Mouse (Mus musculus) embryonic facial prominence, embryonic 13.5 days (tissue): ENCODE measurements at regions not wholly inside any gene's neighbourhood (a gene's known extent, or its start where the extent isn't known, plus 50 kb on each side); places are given as distances from the start of the nearest gene placed in this dataset.

ENCODE experiments used
- ATAC-seq: fragments of 200-750 bp; cut with Nextera tagmentation; 2 replicates; pipeline ENCODE4 v1.8.0; 2017; ENCODE audit warnings: low read depth; ENCODE audit not compliant: insufficient number of reproducible peaks, insufficient read depth, low FRiP score, low TSS enrichment
- H3K27ac ChIP-seq: fragments of 300-500 bp; sonication (generic); 2 replicates; pipeline ENCODE4 v1.5.1; 2015; ENCODE audit warnings: moderate library complexity, mild to moderate bottlenecking, inconsistent platforms
- H3K27me3 ChIP-seq: fragments of 300-500 bp; sonication (generic); 2 replicates; pipeline ENCODE4 v1.6.1; 2015; ENCODE audit warnings: mild to moderate bottlenecking, inconsistent platforms
- H3K36me3 ChIP-seq: fragments of 300-500 bp; sonication (generic); 2 replicates; pipeline ENCODE4 v1.6.1; 2015; ENCODE audit warnings: mild to moderate bottlenecking, inconsistent platforms
- H3K4me1 ChIP-seq: fragments of 300-500 bp; sonication (generic); 2 replicates; pipeline ENCODE4 v1.6.1; 2015; ENCODE audit warnings: inconsistent platforms
- H3K4me2 ChIP-seq: fragments of 300-500 bp; sonication (generic); 2 replicates; pipeline ENCODE4 v1.6.1; 2015; ENCODE audit warnings: moderate library complexity, mild to moderate bottlenecking, inconsistent platforms
- H3K4me3 ChIP-seq: fragments of 300-500 bp; sonication (generic); 2 replicates; pipeline ENCODE4 v1.5.1; 2015; ENCODE audit warnings: mild to moderate bottlenecking, inconsistent platforms
- H3K9ac ChIP-seq: fragments of 300-500 bp; sonication (generic); 2 replicates; pipeline ENCODE4 v1.6.1; 2015; ENCODE audit warnings: mild to moderate bottlenecking, inconsistent platforms
- H3K9me3 ChIP-seq: fragments of 300-500 bp; sonication (generic); 2 replicates; pipeline ENCODE4 v1.6.1; 2016; ENCODE audit warnings: inconsistent platforms
- WGBS: fragments of 180-500 bp; shearing (Covaris S2); methylation state at CpG from one replicate; pipeline ENCODE4 v1.1.7; 2015; ENCODE audit warnings: mixed read lengths; 5-methylcytosine and 5-hydroxymethylcytosine counted together

DNA sequence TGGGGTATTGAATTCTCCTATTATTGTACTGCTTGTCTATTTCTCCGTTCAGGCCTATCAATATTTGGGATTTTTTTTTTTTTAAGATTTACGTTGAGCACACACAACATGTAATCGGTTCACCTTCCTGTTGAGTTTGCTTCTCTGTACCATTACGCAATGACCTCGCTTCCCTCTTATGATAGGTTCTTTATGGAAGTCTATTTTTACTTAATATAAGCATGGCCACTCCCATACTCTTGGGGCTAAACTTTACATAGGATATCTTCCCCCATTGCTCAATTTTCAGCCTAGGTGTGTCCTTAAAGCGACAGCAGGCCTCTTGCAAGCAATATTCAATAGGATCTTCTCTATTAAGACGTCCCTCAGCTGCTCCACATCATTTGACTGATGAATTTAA lies 544.7 kb upstream of the Tbx3 start:
- Histone ChIP-seq H3K27ac (no peak overlapping the region), H3K9ac (no peak overlapping the region), H3K4me1 (no peaks in the 10 kb centered on the region), H3K9me3 (no peaks in the 10 kb centered on the region), H3K36me3 (no peaks in the 10 kb centered on the region), H3K4me2 (no peak overlapping the region), H3K27me3 (no peaks in the 10 kb centered on the region), H3K4me3 (no peak overlapping the region)
- WGBS = 89% methylated on average over 7 of the region's 7 CpGs
- no peak for ATAC-seq

DNA sequence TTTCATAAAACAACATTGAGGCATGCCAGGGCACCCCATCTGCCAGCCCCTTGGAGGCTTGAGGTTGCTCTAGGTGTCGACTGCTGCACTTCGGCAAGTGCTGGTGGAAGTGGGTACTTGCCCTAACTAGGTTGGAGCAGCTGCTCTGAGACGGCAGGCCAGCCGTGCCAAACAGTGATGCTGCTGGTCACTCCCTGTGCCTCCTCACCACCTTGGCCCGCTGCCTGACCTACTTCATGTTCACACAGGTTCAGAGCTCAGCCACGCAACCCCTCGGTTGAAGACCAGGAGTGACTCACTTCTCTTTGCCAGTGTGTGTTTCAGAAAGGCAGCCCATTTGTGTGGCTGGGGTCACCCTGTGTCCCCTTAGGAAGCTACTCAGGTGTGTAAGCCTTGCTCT lies 540.3 kb upstream of the Tbx3 start:
- 96% methylated on average over 7 of the region's 7 CpGs for WGBS

GRCm38 (mm10) chr5:119131461-119131860 lies 539.0 kb upstream of the Tbx3 start:
- Histone ChIP-seq H3K4me3 (no peak overlapping the region), H3K27me3 (peaks cover 5% of the 10 kb centered on the region; the same call in 1 of the 2 replicates), H3K9ac (no peak overlapping the region), H3K4me2 (no peak overlapping the region), H3K36me3 (no peaks in the 10 kb centered on the region), H3K27ac (no peak overlapping the region), H3K9me3 (no peaks in the 10 kb centered on the region), H3K4me1 (peaks cover 4% of the 10 kb centered on the region)
- WGBS = 41% methylated on average over 10 of the region's 10 CpGs
- ATAC-seq = no peak

More for the DNA sequence above, 540.3 kb upstream of the Tbx3 start:
- no peak for ATAC-seq
- Histone ChIP-seq H3K27me3 (no peaks in the 10 kb centered on the region; the same call in 1 of the 2 replicates), H3K4me1 (peaks cover 4% of the 10 kb centered on the region), H3K4me3 (no peak overlapping the region), H3K36me3 (no peaks in the 10 kb centered on the region), H3K4me2 (no peak overlapping the region), H3K27ac (no peak overlapping the region), H3K9me3 (no peaks in the 10 kb centered on the region), H3K9ac (no peak overlapping the region)

DNA sequence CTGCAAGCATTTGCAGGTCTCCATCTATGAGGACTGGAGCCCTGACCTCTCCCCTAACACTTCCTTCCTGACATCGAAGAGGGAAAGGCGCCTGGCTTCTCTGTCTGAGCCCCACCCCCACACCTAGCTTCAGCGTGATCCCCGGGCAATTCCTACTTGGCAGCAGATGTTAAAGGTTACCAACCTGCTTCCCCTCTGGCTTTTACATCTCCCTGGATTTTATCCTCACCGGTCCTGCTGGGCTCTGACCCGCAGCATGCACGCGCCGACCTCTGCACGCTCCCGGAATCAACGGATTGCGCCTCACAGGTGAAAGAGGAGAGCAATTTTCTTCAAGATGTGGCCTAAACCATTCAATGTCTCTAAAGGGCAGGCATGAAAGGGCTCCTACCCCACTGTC lies 537.1 kb upstream of the Tbx3 start:
- Histone ChIP-seq H3K9ac (no peak overlapping the region), H3K27ac (no peak overlapping the region), H3K4me2 (no peak overlapping the region), H3K4me1 (peaks cover 20% of the 10 kb centered on the region), H3K27me3 (peaks cover 5% of the 10 kb centered on the region; the same call in 1 of the 2 replicates), H3K9me3 (no peaks in the 10 kb centered on the region), H3K36me3 (no peaks in the 10 kb centered on the region), H3K4me3 (no peak overlapping the region)
- WGBS = 15% methylated on average over 13 of the region's 13 CpGs
- ATAC-seq = no peak

- H3K4me1 ChIP-seq = peaks cover 42% of the 10 kb centered on the region
- no peak for ATAC-seq
These were observed 533.6 kb upstream of the Tbx3 start for GRCm38 (mm10) chr5:119136916-119137315.

DNA sequence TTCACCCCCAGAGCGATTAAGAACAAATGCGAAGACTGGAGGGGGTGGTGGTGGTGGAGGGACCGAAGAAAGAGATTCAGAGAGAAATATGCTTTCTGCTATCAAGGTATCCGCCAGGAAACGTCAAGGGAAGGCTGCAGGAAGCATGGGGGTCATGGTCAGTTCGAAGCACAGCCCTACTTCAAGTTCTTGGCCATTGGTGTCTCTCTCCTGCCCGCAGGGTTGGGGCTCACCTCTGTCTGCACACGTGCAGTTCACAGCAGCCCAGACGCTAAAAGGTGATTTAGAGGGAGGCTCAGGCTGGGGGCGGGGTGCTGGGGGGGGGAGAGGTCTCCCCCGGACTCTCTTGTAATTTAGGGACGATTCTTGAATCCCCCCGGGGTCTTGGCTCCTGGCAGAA lies 533.1 kb upstream of the Tbx3 start:
- 0 out of 2 replicates have a peak overlapping the region, but pooled peaks have one; percentile 12 for H3K27ac ChIP-seq
- H3K9ac ChIP-seq = no peak overlapping the region
- H3K4me3 ChIP-seq = no peak overlapping the region

More at GRCm38 (mm10) chr5:119136916-119137315, 533.6 kb upstream of the Tbx3 start:
- Histone ChIP-seq H3K27ac (no peak overlapping the region), H3K36me3 (no peaks in the 10 kb centered on the region), H3K9ac (no peak overlapping the region), H3K4me2 (peak overlapping the region; percentile 27; the same call in 1 of the 2 replicates), H3K4me3 (no peak overlapping the region), H3K27me3 (peaks cover 5% of the 10 kb centered on the region; the same call in 1 of the 2 replicates), H3K9me3 (no peaks in the 10 kb centered on the region)
- WGBS = 58% methylated on average over 8 of the region's 8 CpGs

GRCm38 (mm10) chr5:119137821-119138221 lies 532.6 kb upstream of the Tbx3 start:
- Histone ChIP-seq H3K4me3 (no peak overlapping the region), H3K36me3 (no peaks in the 10 kb centered on the region), H3K4me1 (peaks cover 42% of the 10 kb centered on the region), H3K9ac (no peak overlapping the region), H3K27ac (no peak overlapping the region), H3K27me3 (0 out of 2 replicates have a peak, but pooled peaks cover 5% of the 10 kb centered on the region), H3K9me3 (no peaks in the 10 kb centered on the region), H3K4me2 (peak overlapping the region; percentile 27)
- ATAC-seq = no peak
- 64% methylated on average over 10 of the region's 10 CpGs for WGBS

More for the DNA sequence above, 533.1 kb upstream of the Tbx3 start:
- 0 out of 2 replicates have a peak, but pooled peaks cover 5% of the 10 kb centered on the region for H3K27me3 ChIP-seq
- H3K36me3 ChIP-seq = no peaks in the 10 kb centered on the region
- 48% methylated on average over 13 of the region's 13 CpGs for WGBS
- H3K4me1 ChIP-seq = peaks cover 42% of the 10 kb centered on the region
- peak overlapping the region; percentile 27 for H3K4me2 ChIP-seq
- no peaks in the 10 kb centered on the region for H3K9me3 ChIP-seq
- no peak for ATAC-seq

GRCm38 (mm10) chr5:119138293-119138692 lies 532.2 kb upstream of the Tbx3 start:
- Histone ChIP-seq H3K36me3 (no peaks in the 10 kb centered on the region), H3K27ac (no peak overlapping the region; the same call in 1 of the 2 replicates), H3K4me1 (peaks cover 40% of the 10 kb centered on the region), H3K27me3 (0 out of 2 replicates have a peak, but pooled peaks cover 5% of the 10 kb centered on the region), H3K4me2 (peak overlapping the region; percentile 27; the same call in 1 of the 2 replicates), H3K9me3 (no peaks in the 10 kb centered on the region), H3K9ac (no peak overlapping the region), H3K4me3 (no peak overlapping the region)
- 23% methylated on average over 14 of the region's 14 CpGs for WGBS
- no peak for ATAC-seq

- Histone ChIP-seq H3K9me3 (no peaks in the 10 kb centered on the region), H3K4me1 (peaks cover 38% of the 10 kb centered on the region), H3K27me3 (0 out of 2 replicates have a peak, but pooled peaks cover 5% of the 10 kb centered on the region), H3K27ac (no peak overlapping the region), H3K4me3 (no peak overlapping the region), H3K9ac (no peak overlapping the region), H3K36me3 (no peaks in the 10 kb centered on the region), H3K4me2 (no peak overlapping the region)
- no peak for ATAC-seq
- 31% methylated on average over 7 of the region's 7 CpGs for WGBS
These were observed 531.1 kb upstream of the Tbx3 start for GRCm38 (mm10) chr5:119139336-119139735.

- Histone ChIP-seq H3K4me1 (peaks cover 38% of the 10 kb centered on the region), H3K4me2 (no peak overlapping the region), H3K36me3 (no peaks in the 10 kb centered on the region), H3K27me3 (0 out of 2 replicates have a peak, but pooled peaks cover 5% of the 10 kb centered on the region), H3K4me3 (no peak overlapping the region), H3K9ac (no peak overlapping the region), H3K9me3 (no peaks in the 10 kb centered on the region), H3K27ac (no peak overlapping the region)
- no peak for ATAC-seq
- WGBS = 69% methylated on average over 6 of the region's 6 CpGs
These were observed 530.7 kb upstream of the Tbx3 start for GRCm38 (mm10) chr5:119139816-119140215.

- H3K27ac ChIP-seq = peak overlapping the region; percentile 30; the same call in 1 of the 2 replicates
- no peaks in the 10 kb centered on the region for H3K36me3 ChIP-seq
- no peaks in the 10 kb centered on the region; the same call in 1 of the 2 replicates for H3K9me3 ChIP-seq
- H3K4me3 ChIP-seq = no peak overlapping the region
- no peaks in the 10 kb centered on the region for H3K27me3 ChIP-seq
- ATAC-seq = no peak
- WGBS = 11% methylated on average over 8 of the region's 8 CpGs
- H3K4me1 ChIP-seq = peaks cover 22% of the 10 kb centered on the region
- H3K9ac ChIP-seq = no peak overlapping the region
- no peak overlapping the region for H3K4me2 ChIP-seq
These were observed 527.1 kb upstream of the Tbx3 start for GRCm38 (mm10) chr5:119143411-119143810.

DNA sequence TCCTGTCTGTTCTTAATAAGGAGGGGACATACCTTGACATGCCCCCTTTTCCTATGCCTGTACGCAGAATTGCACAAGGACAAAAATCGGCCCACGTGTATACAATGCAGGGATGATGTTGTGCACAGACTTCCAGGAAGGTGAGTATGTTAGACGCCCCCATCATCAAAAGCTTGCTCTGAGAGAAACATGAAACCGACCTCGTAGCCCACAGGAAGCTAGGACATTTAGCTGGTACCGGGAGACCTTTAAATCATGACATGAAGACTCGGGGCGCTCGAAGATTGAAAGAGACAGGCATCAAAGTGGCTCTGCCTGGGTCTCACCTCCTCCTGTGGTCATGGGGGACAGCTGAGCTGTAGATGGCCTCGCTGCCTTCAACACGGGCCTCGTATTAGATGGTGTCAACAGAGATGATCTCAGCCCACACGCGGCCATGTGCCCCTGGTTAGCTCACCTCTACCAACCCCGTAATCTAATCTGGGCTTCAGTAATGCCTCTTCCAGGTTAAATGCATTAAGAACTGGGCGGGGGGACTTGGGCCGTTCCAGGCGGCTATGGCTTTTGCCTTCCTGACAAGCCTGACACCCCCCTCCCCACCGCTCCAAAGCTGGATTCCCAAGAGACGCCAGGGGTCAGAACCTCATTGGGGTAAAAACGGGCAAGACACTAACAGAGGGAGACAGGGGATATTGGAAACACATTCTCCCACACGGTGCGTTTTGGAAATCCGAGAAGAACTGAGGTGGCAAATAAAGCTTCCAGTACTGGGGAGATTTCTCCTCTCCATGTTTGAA lies 520.9 kb upstream of the Tbx3 start:
- Histone ChIP-seq H3K9me3 (no peaks in the 10 kb centered on the region; the same call in 1 of the 2 replicates), H3K4me1 (peaks cover 7% of the 10 kb centered on the region), H3K27ac (no peak overlapping the region), H3K4me2 (peak overlapping the region; percentile 7; the same call in 1 of the 2 replicates), H3K4me3 (no peak overlapping the region), H3K27me3 (no peaks in the 10 kb centered on the region), H3K9ac (no peak overlapping the region), H3K36me3 (no peaks in the 10 kb centered on the region)
- 28% methylated on average over 25 of the region's 25 CpGs for WGBS
- ATAC-seq = no peak
